Mouse (Mus musculus) embryonic facial prominence, embryonic 11.5 days (tissue): ENCODE results near the gene Dus3l. TPM values are rescaled to one million over a fixed set of nuclear protein-coding genes. Genes with fewer than 3 reads are reported as not detected.
A peak's percentile ranks its signal among the peaks of the same experiment; 100 is the strongest.

Source experiments
- ATAC-seq: fragments of 200-750 bp; cut with Nextera tagmentation; replicated peaks from 2 replicates; pipeline ENCODE4 v1.8.0; 2017; ENCODE audit warnings: low read depth; ENCODE audit not compliant: insufficient number of reproducible peaks, low FRiP score, low TSS enrichment
- DNase-seq: peaks from one replicate; pipeline ENCODE4 v3.0.0-alpha.2; 2015; ENCODE audit warnings: low spot score
- H3K27ac ChIP-seq: fragments of 300-500 bp; sonication (generic); replicated peaks from 2 replicates; pipeline ENCODE4 v1.5.1; 2014; ENCODE audit warnings: mild to moderate bottlenecking, low read depth, low read length, control low read depth
- H3K27me3 ChIP-seq: fragments of 300-500 bp; sonication (generic); 2 replicates; pipeline ENCODE4 v1.6.1; 2014; ENCODE audit warnings: mild to moderate bottlenecking, low read length, moderate library complexity, mixed read lengths; ENCODE audit not compliant: control insufficient read depth, insufficient read depth
- H3K36me3 ChIP-seq: fragments of 300-500 bp; sonication (generic); replicated peaks from 2 replicates; pipeline ENCODE4 v1.6.1; 2014; ENCODE audit warnings: low read depth, mild to moderate bottlenecking, low read length, moderate library complexity, mixed read lengths; ENCODE audit not compliant: control insufficient read depth, insufficient read depth
- H3K4me1 ChIP-seq: fragments of 300-500 bp; sonication (generic); 2 replicates; pipeline ENCODE4 v1.6.1; 2014; ENCODE audit warnings: low read length, mixed read lengths; ENCODE audit not compliant: control insufficient read depth, insufficient read depth
- H3K4me2 ChIP-seq: fragments of 300-500 bp; sonication (generic); 2 replicates; pipeline ENCODE4 v1.6.1; 2014; ENCODE audit warnings: low read depth, mild to moderate bottlenecking, control low read depth, low read length, moderate library complexity
- H3K4me3 ChIP-seq: fragments of 300-500 bp; sonication (generic); 2 replicates; pipeline ENCODE4 v1.5.1; 2014; ENCODE audit warnings: low read depth, low read length, control low read depth
- H3K9ac ChIP-seq: fragments of 300-500 bp; sonication (generic); replicated peaks from 2 replicates; pipeline ENCODE4 v1.6.1; 2014; ENCODE audit warnings: mild to moderate bottlenecking, control low read depth, low read length
- H3K9me3 ChIP-seq: fragments of 300-500 bp; sonication (generic); replicated peaks from 2 replicates; pipeline ENCODE4 v1.6.1; 2016; ENCODE audit warnings: mild to moderate bottlenecking, low read length, inconsistent platforms, mixed read lengths; ENCODE audit not compliant: control insufficient read depth
- WGBS: fragments of 180-500 bp; shearing (Covaris S2); extraction: QIAGEN DNeasy Blood & Tissue Kit; methylation state at CpG from one replicate; pipeline ENCODE4 v1.1.7; 2014; 5-methylcytosine and 5-hydroxymethylcytosine counted together
- polyA plus RNA-seq: library from polyadenylated mRNA; unstranded; fragments of >200 nt; fragmentation: Nextera tagmentation; extraction: Ambion mirVana; gene quantifications from 2 replicates; pipeline ENCODE4 v1.2.1, GENCODE M21; 2014

Dus3l gene
- polyA plus RNA-seq, 1 experiment from 2014 or later = 30.1 TPM

DNA sequence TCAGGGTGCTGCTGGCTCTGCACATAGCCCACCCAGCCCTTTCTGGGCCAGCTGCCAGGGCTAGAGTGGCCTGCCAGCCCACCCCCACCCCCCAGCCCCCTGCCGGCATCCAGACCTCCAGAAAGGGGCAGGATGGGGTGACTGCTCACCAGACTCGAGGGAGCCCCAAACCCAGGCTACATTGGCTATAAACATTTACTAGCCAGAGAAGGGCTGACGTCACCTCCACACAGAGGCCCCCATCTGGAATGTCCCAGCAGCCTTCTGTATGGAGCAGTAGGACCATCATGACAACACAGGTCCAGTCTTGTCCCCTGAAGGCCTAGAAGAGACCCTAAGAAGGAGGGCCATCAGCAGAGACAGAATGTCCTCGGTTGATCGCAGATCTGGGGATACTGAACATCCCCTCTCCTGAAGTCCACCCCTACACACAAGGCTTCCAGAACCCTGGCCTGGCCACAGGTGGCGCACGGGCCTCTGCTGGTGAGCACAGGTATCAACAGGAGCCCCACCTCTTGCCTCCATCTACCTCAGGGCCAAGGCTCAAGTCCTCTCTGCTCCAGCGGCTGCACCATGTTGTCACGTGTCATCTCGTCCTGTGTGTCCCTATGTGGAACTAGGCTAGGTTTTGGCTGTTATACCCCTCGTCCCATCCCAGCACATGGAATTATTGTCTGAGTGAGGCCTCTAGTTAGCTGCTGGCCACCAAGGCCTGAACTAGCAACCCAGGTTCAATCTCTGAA is 41.0 kb upstream of the Dus3l start:
- H3K9ac ChIP-seq = no peak overlapping the region
- no peak overlapping the region for H3K27ac ChIP-seq
- H3K9me3 ChIP-seq = no peaks in the 10 kb centered on the region
- H3K27me3 ChIP-seq = no peaks in the 10 kb centered on the region
- ATAC-seq (no peak), DNase-seq (no peak)
- H3K4me1 ChIP-seq = no peaks in the 10 kb centered on the region; the same call in 1 of the 2 replicates
- 82% methylated on average over 11 of the region's 11 CpGs for WGBS
- H3K4me3 ChIP-seq = no peak overlapping the region
- H3K4me2 ChIP-seq = no peak overlapping the region
- H3K36me3 ChIP-seq = peaks cover 10% of the 10 kb centered on the region

DNA sequence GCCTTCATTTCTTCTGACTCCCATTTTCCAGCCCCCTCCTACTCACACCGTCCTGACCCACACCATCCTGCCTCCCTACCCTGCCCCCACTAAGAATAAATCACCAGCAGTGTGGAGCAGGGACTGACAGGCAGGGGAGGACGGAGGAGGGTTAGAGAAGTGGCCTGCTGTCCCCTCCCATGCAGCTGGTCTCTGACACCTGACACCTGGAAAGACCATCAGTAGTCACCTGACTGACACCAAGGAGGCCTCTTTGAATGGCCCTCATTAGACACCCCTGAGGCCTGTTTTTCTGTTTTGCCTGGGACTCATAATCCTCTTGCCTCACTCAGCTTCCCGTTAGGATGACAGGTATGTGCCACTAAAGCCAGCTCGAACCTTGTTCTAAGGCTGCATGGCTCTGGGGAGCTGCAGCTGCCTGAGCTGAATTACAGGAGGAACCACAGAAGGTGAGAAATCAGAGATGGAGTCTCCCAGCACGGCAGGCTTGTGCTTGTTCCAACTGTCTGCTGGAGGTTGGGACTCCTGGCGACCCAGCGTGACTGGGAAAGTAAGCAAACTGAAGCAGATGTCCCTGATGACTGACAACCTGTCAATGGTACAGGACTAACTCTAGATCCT is 37.4 kb upstream of the Dus3l start:
- Histone ChIP-seq H3K9me3 (no peaks in the 10 kb centered on the region), H3K4me1 (no peaks in the 10 kb centered on the region; the same call in 1 of the 2 replicates), H3K4me2 (no peak overlapping the region), H3K4me3 (no peak overlapping the region), H3K27ac (no peak overlapping the region), H3K27me3 (no peaks in the 10 kb centered on the region), H3K36me3 (peaks cover 5% of the 10 kb centered on the region), H3K9ac (no peak overlapping the region)
- WGBS = 9% methylated on average over 7 of the region's 7 CpGs
- ATAC-seq = 0 out of 2 replicates have a peak, but pooled peaks have one; percentile 12
- DNase-seq = peak; percentile 39

DNA sequence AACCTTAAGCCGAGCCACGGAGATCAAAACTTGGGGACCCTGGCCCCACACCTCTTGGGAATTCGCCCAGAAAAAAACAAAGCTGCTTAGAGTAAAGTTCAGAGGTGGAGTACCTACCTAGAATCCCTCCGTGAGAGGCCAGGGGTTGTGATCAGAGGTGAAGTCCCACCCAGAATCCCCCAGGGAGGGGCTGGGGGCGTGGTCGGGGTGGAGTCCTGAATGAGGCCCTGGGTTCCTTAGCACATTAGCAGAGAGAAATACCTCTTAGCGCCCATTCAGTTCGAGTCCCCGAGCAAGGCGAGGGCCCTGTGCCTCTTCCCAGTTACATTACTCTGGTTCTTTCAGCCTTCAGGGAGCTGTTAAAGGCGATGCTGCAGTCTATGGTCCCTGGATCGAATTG is 36.9 kb upstream of the Dus3l start:
- 11% methylated on average over 12 of the region's 12 CpGs for WGBS
- H3K4me3 ChIP-seq = no peak overlapping the region
- H3K36me3 ChIP-seq = peaks cover 3% of the 10 kb centered on the region; the same call in 1 of the 2 replicates
- H3K4me2 ChIP-seq = no peak overlapping the region
- no peak overlapping the region for H3K9ac ChIP-seq
- ATAC-seq (no peak), DNase-seq (peak; percentile 32)
- H3K9me3 ChIP-seq = no peaks in the 10 kb centered on the region
- no peak overlapping the region for H3K27ac ChIP-seq
- H3K4me1 ChIP-seq = no peaks in the 10 kb centered on the region; the same call in 1 of the 2 replicates
- H3K27me3 ChIP-seq = no peaks in the 10 kb centered on the region

DNA sequence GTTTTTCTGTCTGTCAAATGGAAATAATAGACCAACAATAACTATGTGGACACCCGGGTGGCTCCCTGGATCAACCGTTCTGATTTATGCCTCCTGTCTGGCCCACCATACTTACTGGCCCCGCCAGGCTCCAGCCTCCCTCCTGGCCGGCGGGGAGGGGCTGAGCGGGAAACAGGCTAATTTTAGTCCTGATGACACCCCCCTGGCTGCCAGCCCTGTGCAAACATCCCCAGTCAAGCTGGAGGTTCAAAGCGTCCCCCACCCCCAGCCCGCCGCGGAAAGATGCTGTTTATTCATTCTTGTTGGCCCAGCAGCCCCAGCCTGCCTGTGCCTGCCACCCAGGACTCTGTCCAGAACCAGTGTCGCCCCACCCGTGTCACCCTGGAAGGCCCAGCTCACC is 36.4 kb upstream of the Dus3l start:
- H3K36me3 ChIP-seq = 0 out of 2 replicates have a peak, but pooled peaks cover 3% of the 10 kb centered on the region
- H3K4me3 ChIP-seq = no peak overlapping the region
- 34% methylated on average over 12 of the region's 12 CpGs for WGBS
- H3K4me1 ChIP-seq = no peaks in the 10 kb centered on the region; the same call in 1 of the 2 replicates
- no peak for DNase-seq
- no peak overlapping the region for H3K4me2 ChIP-seq
- no peak for ATAC-seq
- no peak overlapping the region for H3K9ac ChIP-seq
- no peaks in the 10 kb centered on the region for H3K9me3 ChIP-seq
- no peaks in the 10 kb centered on the region for H3K27me3 ChIP-seq
- no peak overlapping the region for H3K27ac ChIP-seq

DNA sequence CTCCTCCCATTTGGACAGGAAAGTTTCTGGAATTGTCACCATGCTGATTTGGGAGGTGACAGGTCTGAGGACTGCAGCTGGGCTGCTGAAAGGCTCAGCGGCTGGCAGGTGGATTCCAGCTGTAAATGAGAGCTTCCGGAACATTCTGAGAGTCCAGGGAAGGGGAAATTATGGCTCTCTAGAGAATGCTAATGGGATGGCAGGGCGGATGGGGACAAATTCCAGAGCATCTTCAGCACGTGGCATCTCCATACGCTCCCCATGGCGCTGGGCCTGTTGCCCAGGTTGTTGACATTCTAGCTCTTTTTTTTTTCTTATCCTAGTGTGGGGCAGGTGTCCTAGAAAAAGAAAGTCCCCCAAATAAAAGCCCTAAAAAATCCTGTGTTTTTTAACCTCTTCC is 35.4 kb upstream of the Dus3l start:
- H3K27ac ChIP-seq = no peak overlapping the region
- no peak overlapping the region for H3K4me2 ChIP-seq
- no peak overlapping the region for H3K9ac ChIP-seq
- ATAC-seq (no peak), DNase-seq (no peak)
- H3K4me3 ChIP-seq = no peak overlapping the region
- H3K36me3 ChIP-seq = no peaks in the 10 kb centered on the region
- 59% methylated on average over 6 of the region's 6 CpGs for WGBS
- no peaks in the 10 kb centered on the region for H3K9me3 ChIP-seq
- no peaks in the 10 kb centered on the region for H3K27me3 ChIP-seq
- H3K4me1 ChIP-seq = no peaks in the 10 kb centered on the region; the same call in 1 of the 2 replicates

DNA sequence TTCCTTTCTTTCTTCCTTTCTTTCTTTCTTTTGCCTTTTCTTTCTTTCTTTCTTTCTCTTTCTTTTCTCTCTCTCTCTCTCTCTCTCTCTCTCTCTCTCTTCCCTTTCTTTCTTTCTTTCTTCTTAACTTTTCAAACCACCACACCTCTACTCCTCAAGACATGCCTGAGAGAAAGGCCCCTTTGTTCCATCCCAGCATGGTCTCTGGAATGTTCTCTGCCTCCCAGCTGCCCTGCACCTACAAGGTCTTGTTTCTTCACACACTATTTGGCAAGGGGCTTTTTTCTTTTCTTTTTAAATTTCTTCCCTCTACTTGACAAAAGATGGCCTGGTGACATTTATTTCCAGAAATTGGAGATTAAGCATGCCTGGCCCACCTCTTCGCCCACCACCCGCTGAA is 34.9 kb upstream of the Dus3l start:
- no peaks in the 10 kb centered on the region; the same call in 1 of the 2 replicates for H3K4me1 ChIP-seq
- no peak overlapping the region for H3K4me3 ChIP-seq
- no peak overlapping the region for H3K9ac ChIP-seq
- no peak for ATAC-seq
- H3K36me3 ChIP-seq = no peaks in the 10 kb centered on the region
- H3K27ac ChIP-seq = no peak overlapping the region
- no peaks in the 10 kb centered on the region for H3K27me3 ChIP-seq
- WGBS = 49% methylated on average over 2 of the region's 2 CpGs
- H3K9me3 ChIP-seq = no peaks in the 10 kb centered on the region
- no peak overlapping the region for H3K4me2 ChIP-seq
- no peak for DNase-seq

DNA sequence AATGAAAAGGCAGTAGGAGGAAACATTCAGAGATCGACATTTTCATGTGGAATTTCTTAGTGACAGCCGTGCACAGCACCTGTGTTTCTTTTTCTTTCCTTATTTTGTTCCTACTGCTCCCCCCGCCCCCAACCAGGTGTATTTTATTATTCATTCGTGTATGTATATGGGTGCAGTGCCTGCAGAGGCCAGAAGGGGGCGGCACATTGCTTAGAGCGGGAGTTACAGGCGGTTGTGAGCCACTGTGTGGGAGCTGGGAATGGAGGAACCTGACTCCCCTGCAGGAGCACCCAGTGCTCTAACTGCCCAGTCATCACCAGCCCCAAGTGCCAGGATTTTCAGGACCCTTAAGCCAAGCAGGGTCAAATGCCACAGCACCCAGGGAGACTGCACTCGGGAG is 28.0 kb upstream of the Dus3l start:
- H3K36me3 ChIP-seq = no peaks in the 10 kb centered on the region
- no peaks in the 10 kb centered on the region for H3K27me3 ChIP-seq
- DNase-seq (no peak), ATAC-seq (no peak)
- WGBS = 44% methylated on average over 8 of the region's 8 CpGs
- no peaks in the 10 kb centered on the region for H3K4me1 ChIP-seq
- H3K9me3 ChIP-seq = no peaks in the 10 kb centered on the region
- no peak overlapping the region for H3K4me3 ChIP-seq
- no peak overlapping the region for H3K27ac ChIP-seq
- H3K9ac ChIP-seq = no peak overlapping the region
- H3K4me2 ChIP-seq = no peak overlapping the region

DNA sequence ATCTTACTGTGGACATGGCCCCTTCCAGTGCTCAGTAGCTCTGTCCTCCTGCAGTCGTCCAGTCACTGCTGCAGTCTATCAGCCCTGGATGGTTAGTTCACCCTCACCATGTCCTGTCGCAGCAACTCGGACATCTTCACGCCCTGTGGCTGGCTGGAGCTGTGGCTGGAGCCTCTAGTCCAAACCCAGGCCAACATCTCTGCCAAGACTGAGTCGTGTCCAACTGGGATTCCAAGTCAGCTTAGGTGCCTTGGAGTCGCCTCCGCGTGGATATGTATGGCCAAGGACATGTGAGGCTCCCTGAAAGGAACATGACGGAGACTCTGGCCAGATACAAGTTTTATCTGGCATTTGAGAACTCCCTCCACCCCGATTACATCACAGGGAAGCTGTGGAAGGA is 26.3 kb upstream of the Dus3l start:
- Histone ChIP-seq H3K27me3 (no peaks in the 10 kb centered on the region), H3K36me3 (no peaks in the 10 kb centered on the region), H3K9ac (no peak overlapping the region), H3K4me1 (no peaks in the 10 kb centered on the region), H3K4me3 (no peak overlapping the region), H3K27ac (no peak overlapping the region), H3K4me2 (no peak overlapping the region), H3K9me3 (no peaks in the 10 kb centered on the region)
- DNase-seq = no peak
- 80% methylated on average over 10 of the region's 10 CpGs for WGBS
- no peak for ATAC-seq
